Mouse (Mus musculus) naive thymus-derived CD4-positive, alpha-beta T cell, adult 2 months (primary cell): ENCODE data around the gene Usp30.

Source experiments
- DNase-seq: peaks from one replicate; pipeline ENCODE4 v3.0.0-alpha.2; 2011; ENCODE audit warnings: low read depth

Gene Usp30

DNA sequence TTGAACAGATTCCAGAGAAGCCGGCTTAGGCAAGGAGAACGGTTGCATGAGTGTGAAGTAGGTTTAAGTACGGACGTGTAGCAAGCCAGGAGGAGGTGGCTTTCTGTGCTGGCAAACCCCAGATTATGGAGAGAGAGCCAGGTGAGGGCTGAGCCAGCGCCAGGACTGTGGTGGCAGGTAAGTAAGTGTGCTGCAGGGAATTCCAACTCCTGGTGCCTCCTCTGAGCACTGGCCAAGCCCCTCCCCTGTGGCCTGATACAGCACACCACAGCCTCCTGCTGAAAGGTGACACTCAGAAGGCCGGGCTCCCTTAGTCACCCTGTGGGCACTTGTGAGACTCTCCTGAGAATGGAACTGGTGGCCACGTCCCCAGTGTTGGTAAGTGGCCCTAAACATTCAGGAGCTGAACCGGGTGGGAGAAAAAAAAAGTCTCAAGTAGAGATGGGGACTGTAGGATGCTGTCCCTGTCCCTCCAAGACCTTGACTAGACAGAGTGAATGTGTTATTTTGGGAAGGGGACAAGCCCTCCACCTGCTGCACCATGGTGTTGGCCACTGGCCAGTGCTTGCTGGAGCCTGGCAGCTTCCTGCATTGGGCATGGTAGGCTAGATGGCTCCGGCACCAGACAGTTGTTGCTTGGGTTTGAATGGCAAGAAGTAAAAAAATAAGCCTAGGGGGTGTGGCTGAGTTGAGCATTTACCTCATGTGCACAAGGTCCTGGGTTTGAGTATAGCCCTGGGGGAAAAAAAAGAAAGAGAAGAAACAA is 90.1 kb downstream of the Usp30 start:
- no peak for DNase-seq

DNA sequence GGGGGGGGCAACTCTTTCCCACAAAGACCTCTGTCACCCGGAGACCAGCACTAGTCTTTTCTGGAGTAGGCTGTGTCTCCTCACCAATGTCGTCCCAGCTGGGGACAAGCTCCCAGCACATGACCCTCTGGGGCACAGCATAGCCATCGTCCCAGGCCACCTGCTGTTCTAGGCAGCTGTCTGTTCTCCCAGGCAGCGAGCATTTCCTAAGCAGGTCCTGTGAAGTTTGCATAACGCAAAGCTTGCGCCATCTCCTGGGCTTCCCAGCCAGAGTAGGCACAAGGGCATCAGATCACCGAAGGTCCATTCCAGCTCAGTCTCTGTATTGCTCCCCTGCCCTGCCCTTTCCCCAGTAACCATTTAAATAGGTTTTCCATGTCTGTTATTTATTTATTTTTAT is 92.0 kb downstream of the Usp30 start:
- DNase-seq: no peak

DNA sequence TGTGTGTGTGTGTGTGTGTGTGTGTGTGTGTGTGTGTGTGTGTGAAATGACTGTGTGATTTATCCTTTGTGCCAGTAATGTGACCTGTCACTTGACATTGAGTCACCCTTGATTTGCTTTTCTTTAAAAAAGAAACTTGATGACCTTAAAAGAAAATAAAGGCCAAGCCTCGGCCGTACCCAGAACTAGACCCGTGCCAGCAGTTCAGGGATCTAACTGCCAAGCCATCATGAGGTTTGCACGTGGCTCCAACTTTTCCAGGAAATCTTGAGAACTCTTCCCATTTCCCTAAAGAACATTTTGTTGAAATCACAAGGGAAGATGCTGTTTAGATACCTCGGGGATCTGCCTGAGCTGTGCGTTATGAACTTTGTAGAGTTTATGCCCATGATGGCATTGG is 96.2 kb downstream of the Usp30 start:
- no peak for DNase-seq

DNA sequence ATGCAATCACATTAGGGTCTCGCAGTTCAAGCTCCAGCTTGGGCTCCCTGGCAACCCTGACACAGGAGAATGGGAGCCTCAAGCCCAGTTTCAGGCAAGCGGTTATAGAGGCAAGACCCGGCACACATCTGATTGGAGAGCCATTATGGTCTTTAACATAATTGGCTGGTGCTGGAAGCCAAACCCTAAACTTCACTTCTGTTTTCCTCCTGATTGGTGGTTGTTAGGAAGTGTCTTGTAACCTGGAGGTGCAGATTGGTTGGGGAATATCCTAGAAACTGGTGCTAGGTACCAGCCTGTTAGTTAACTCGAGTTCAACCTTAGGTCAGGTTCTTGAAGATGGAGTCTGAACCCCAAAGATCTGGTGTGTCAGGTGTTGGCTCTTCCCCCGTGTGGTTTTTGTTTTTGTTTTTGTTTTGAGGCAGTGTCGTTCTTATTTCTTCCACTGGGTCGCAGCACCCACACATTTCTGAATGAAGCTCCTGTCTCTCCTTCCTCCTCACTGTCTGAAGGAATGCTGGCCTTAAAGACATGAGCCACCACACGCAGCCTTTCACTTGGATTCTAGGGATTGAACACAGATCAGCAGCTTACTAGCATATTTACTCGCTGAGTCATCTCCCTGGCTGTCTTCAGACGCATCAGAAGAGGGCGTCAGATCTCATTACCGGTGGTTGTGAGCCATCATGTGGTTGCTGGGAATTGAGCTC is 97.0 kb downstream of the Usp30 start:
- no peak for DNase-seq

DNA sequence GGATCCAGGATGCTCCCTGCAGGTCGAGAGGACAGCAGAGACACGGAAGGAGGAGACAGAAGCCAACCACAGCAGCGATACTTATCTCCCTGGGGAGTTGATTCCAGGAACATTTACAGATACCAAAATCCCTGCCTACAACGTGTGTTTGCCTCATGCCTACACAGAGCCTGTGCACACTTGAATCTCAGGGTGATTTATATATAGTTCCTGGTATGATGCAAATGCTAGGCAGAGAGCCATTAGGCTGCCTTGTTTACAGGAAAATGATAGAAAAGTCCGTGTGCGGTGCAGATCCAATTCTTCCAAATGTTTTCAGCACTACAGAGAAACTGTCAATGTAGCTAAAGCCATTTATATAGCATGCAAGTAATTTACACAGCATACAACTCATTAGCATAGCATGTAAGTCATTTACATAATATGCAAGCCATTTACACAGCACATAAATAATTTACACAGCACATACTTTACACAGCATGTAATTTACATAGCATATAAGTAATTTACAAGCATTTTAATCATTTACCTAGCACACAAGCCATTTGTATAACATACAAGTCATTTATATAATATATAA is 97.9 kb downstream of the Usp30 start:
- no peak for DNase-seq

DNA sequence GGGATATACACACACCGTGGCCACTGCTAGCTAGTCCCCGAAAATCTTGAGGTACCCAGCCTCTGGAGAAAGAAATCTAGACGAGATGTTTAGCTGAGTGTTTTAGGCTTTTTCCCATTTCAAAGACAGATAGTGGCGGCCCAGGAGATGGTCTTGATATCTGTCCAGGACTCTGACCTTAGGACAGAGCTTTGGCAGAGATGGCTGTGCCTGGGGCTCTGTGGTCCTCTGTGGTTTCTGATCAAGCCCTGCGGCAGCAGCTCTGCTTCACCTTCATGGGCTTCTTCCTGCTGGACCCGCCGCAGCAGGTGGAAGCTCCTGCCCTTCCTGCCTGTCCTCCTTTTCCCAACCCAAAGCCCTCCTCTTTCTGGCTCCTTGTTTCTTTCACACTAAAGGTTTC is 105.1 kb downstream of the Usp30 start:
- DNase-seq: no peak

DNA sequence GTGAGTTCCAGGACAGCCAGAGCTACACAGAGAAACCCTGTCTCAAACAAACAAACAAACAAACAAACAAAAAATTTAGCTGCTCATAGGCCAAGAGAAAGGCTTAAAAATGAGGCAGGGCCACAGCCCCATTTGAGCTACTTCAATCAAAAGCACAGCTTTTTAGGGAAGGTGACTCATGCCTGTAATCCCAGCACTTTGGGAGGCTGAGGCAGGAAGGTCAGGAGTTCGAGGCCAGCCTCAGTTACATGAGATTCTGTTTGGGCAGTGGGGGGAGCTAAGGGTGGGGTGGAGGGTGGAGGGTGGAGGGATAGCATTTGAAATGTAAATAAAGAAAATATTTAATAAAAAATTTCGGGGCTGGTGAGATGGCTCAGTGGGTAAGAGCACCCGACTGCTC is 107.7 kb downstream of the Usp30 start:
- DNase-seq: no peak

DNA sequence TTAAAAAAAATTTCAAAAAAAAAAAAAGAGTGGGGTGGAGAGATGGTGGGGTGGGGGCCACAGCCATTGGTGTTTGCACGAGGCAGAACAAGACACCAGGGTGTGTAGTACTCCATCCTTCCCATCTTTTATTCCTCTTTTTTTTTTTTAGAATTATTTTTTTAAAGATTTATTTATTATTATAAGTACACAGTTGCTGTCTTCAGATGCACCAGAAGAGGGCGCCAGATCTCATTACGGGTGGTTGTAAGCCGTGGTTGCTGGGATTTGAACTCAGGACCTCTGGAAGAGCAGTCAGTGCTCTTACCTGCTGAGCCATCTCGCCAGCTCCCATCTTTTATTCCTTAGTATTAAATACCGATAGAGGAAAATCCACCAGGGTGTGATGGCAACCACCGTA is 108.2 kb downstream of the Usp30 start:
- DNase-seq: no peak

DNA sequence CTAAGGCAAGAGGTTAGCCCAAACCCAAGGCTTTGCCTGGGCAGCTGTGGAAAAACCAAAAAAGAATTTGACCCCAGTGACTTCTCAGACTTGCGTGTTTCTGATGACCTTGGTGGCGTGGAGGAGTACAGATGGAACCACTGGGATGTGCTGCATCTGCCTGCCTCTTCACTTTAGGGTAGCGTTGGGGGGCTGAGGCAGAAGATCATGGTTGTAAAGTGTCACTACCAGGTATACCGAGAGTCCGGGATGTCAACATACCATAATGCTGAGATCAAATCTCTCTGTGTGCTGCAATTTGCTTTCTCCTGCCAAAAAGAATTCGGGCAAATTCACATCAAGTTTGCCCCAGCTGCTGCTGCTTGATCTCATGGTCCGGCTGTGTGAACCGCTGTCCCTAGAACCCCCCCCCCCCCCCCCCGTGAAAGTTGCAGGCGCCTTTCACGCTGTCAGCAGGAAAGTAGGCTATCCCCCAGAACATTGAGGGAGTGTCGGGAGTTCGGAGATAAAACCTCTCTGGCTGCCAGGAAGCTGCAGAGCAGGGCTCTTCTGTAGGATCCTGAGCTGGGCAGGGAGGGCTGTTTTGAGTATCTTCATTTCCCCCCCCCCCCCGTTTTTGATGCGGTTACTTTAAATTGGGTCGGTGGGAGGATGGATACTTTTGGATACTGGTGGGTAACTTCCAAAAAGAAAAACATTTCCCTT is 108.8 kb downstream of the Usp30 start:
- no peak for DNase-seq
